Mouse (Mus musculus) stomach, embryonic 14.5 days (tissue): ENCODE data around the gene Pla2g2c. TPM values are rescaled to one million over a fixed set of nuclear protein-coding genes. Genes with fewer than 3 reads are reported as not detected.

Experiments
- ATAC-seq: fragments of 200-750 bp; cut with Nextera tagmentation; 2 replicates; pipeline ENCODE4 v1.8.0; 2017; ENCODE audit warnings: low read depth, moderate TSS enrichment; ENCODE audit not compliant: insufficient number of reproducible peaks, insufficient read depth, low FRiP score
- H3K27ac ChIP-seq: fragments of 300-500 bp; sonication (generic); 2 replicates; pipeline ENCODE4 v1.5.1; 2014; ENCODE audit warnings: mild to moderate bottlenecking, low read length, moderate library complexity, mixed read lengths
- H3K27me3 ChIP-seq: fragments of 300-500 bp; sonication (generic); 2 replicates; pipeline ENCODE4 v1.6.1; 2014; ENCODE audit warnings: low read length, control low read depth, mixed read lengths; ENCODE audit not compliant: control insufficient read depth, insufficient read depth
- H3K36me3 ChIP-seq: fragments of 300-500 bp; sonication (generic); 2 replicates; pipeline ENCODE4 v1.6.1; 2014; ENCODE audit warnings: mild to moderate bottlenecking, control low read depth, low read length, moderate library complexity, mixed read lengths; ENCODE audit not compliant: control insufficient read depth, insufficient read depth
- H3K4me1 ChIP-seq: fragments of 300-500 bp; sonication (generic); 2 replicates; pipeline ENCODE4 v1.6.1; 2014; ENCODE audit warnings: low read length, control low read depth, mixed read lengths; ENCODE audit not compliant: control insufficient read depth, insufficient read depth
- H3K4me2 ChIP-seq: fragments of 300-500 bp; sonication (generic); replicated peaks from 2 replicates; pipeline ENCODE4 v1.6.1; 2014; ENCODE audit warnings: low read depth, low read length, control low read depth
- H3K4me3 ChIP-seq: fragments of 300-500 bp; sonication (generic); 2 replicates; pipeline ENCODE4 v1.5.1; 2014; ENCODE audit warnings: low read depth, low read length, control low read depth
- H3K9ac ChIP-seq: fragments of 300-500 bp; sonication (generic); replicated peaks from 2 replicates; pipeline ENCODE4 v1.6.1; 2014; ENCODE audit warnings: low read depth, mild to moderate bottlenecking, control low read depth, low read length, moderate library complexity, mixed read lengths
- H3K9me3 ChIP-seq: fragments of 300-500 bp; sonication (generic); 2 replicates; pipeline ENCODE4 v1.6.1; 2016; ENCODE audit warnings: low read depth, low read length, control low read depth; ENCODE audit not compliant: control insufficient read depth
- WGBS: fragments of 180-500 bp; shearing (Covaris S2); extraction: QIAGEN DNeasy Blood & Tissue Kit; methylation state at CpG from one replicate; pipeline ENCODE4 v1.1.7; 2014; 5-methylcytosine and 5-hydroxymethylcytosine counted together
- polyA plus RNA-seq: library from polyadenylated mRNA; unstranded; fragments of >200 nt; fragmentation: Nextera tagmentation; extraction: Ambion mirVana; gene quantifications from 2 replicates; pipeline ENCODE4 v1.2.1, GENCODE M21; 2014

Pla2g2c gene
- polyA plus RNA-seq, 1 experiment from 2014 or later, result 0.14 TPM

DNA sequence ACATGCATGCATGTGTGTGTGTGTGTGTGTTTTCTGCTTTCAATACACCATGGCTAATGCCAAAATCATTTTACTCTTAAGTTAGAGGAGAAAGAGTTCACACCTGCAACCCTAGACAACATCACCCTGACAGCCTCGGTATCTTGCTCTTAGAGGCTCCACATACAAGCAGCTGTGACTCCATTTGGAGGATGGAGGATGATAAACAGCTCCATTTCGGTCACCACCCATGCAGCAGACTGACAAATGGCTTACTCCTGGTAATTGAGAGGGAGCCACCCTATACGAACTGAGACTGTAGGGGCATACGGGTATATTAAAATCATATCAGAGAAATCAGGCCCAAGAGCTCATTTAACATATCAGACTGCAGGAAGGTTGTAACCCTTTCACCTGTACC is 63.8 kb downstream of the Pla2g2c start:
- Histone ChIP-seq H3K4me3 (no peak overlapping the region), H3K27me3 (no peaks in the 10 kb centered on the region), H3K4me1 (peaks cover 13% of the 10 kb centered on the region; the same call in 1 of the 2 replicates), H3K4me2 (no peak overlapping the region), H3K36me3 (no peaks in the 10 kb centered on the region), H3K9ac (no peak overlapping the region), H3K27ac (no peak overlapping the region), H3K9me3 (no peaks in the 10 kb centered on the region)
- no peak for ATAC-seq
- WGBS, result 66% methylated on average over 4 of the region's 4 CpGs

- H3K4me2 ChIP-seq, result no peak overlapping the region
- peaks cover 10% of the 10 kb centered on the region; the same call in 1 of the 2 replicates for H3K4me1 ChIP-seq
- ATAC-seq, result no peak
- H3K9ac ChIP-seq, result no peak overlapping the region
- H3K9me3 ChIP-seq, result no peaks in the 10 kb centered on the region
- H3K27ac ChIP-seq, result no peak overlapping the region
- WGBS, result 67% methylated on average over 6 of the region's 6 CpGs
- H3K27me3 ChIP-seq, result no peaks in the 10 kb centered on the region
- H3K36me3 ChIP-seq, result no peaks in the 10 kb centered on the region
- no peak overlapping the region for H3K4me3 ChIP-seq
These were observed 66.9 kb downstream of the Pla2g2c start for GRCm38 (mm10) chr4:138791452-138791851.

DNA sequence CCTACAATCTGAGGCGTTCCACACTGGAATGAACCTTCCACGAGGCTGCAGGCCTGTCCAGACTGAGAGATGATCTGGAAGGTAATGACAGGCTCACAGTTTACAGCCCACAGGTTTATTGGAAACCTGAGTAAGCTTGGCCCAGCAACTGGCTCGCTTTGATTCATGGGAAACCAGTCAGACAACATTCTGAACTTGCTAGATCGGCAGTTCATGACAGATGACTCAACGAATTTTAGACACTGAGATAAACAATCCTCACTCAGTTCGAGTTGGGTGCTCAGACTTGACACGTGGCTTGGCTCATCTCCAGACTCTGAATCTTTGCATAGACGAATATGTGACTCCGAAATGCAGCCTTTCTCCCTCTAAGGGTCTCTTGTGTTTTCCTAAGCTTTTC is 68.0 kb downstream of the Pla2g2c start:
- peak overlapping the region; percentile 44; the same call in 1 of the 2 replicates for H3K27ac ChIP-seq
- WGBS, result 13% methylated on average over 9 of the region's 9 CpGs
- H3K27me3 ChIP-seq, result no peaks in the 10 kb centered on the region
- no peaks in the 10 kb centered on the region for H3K9me3 ChIP-seq
- no peak overlapping the region for H3K4me3 ChIP-seq
- H3K36me3 ChIP-seq, result no peaks in the 10 kb centered on the region
- H3K4me1 ChIP-seq, result peaks cover 10% of the 10 kb centered on the region; the same call in 1 of the 2 replicates
- no peak overlapping the region for H3K4me2 ChIP-seq
- no peak overlapping the region for H3K9ac ChIP-seq
- no peak for ATAC-seq

DNA sequence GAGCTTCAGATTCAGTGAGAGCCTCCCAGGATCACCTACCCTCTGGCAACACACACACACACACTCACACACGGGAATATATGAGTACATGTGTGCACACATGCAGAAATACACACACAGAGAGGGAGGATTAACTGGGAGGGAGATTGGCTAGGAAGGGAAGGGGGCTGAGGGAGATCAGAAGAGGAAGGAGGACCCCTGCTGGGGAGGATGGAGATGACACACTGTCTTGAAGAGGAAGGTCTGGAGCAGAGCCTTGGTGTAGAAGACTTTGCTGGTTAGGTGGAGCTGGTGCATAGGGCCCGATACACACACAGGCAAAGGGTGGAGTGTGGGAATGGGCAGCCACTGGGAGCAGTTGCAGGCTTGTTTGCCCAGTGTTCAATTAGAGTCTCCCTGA is 68.7 kb downstream of the Pla2g2c start:
- H3K36me3 ChIP-seq, result no peaks in the 10 kb centered on the region
- ATAC-seq, result no peak
- H3K4me3 ChIP-seq, result no peak overlapping the region
- no peaks in the 10 kb centered on the region for H3K27me3 ChIP-seq
- H3K4me1 ChIP-seq, result peaks cover 10% of the 10 kb centered on the region; the same call in 1 of the 2 replicates
- H3K9me3 ChIP-seq, result no peaks in the 10 kb centered on the region
- WGBS, result 52% methylated on average over 2 of the region's 2 CpGs
- H3K9ac ChIP-seq, result no peak overlapping the region
- no peak overlapping the region for H3K27ac ChIP-seq
- H3K4me2 ChIP-seq, result no peak overlapping the region

- WGBS, result 89% methylated on average over 6 of the region's 6 CpGs
These were observed 69.8 kb downstream of the Pla2g2c start for GRCm38 (mm10) chr4:138794344-138794743.

More at GRCm38 (mm10) chr4:138794344-138794743, 69.8 kb downstream of the Pla2g2c start:
- no peak overlapping the region for H3K4me3 ChIP-seq
- no peak overlapping the region for H3K27ac ChIP-seq
- ATAC-seq, result no peak
- no peaks in the 10 kb centered on the region for H3K27me3 ChIP-seq
- peaks cover 10% of the 10 kb centered on the region; the same call in 1 of the 2 replicates for H3K4me1 ChIP-seq
- H3K9me3 ChIP-seq, result no peaks in the 10 kb centered on the region
- H3K9ac ChIP-seq, result no peak overlapping the region
- H3K4me2 ChIP-seq, result no peak overlapping the region
- H3K36me3 ChIP-seq, result no peaks in the 10 kb centered on the region

Other genes starting within 250 kb of the Pla2g2c start
- gene Vwa5b1, start 88.9 kb upstream of the Pla2g2c start, polyA plus RNA-seq, result 0.04 and 0.28 TPM in 2 replicates
- 0.97 and 1.3 TPM in 2 replicates for gene Ubxn10, start 12.4 kb downstream of the Pla2g2c start, polyA plus RNA-seq
- 0.16 and 0.29 TPM in 2 replicates for gene Pla2g2f, start 32.8 kb downstream of the Pla2g2c start, polyA plus RNA-seq
- 0.13 and 0.35 TPM in 2 replicates for gene Pla2g2d, start 50.9 kb downstream of the Pla2g2c start, polyA plus RNA-seq
- gene Pla2g5, start 138.7 kb downstream of the Pla2g2c start, polyA plus RNA-seq, result 0.17 and 0.32 TPM in 2 replicates
- gene Gm13030, start 149.2 kb downstream of the Pla2g2c start, polyA plus RNA-seq, result not detected in 2 replicates
- gene Pla2g2e, start 153.2 kb downstream of the Pla2g2c start, polyA plus RNA-seq, result not detected in 2 replicates
- 3.0 and 3.2 TPM in 2 replicates for gene Otud3, start 189.2 kb downstream of the Pla2g2c start, polyA plus RNA-seq
- 14.2 and 14.8 TPM in 2 replicates for gene Rnf186, start 242.3 kb downstream of the Pla2g2c start, polyA plus RNA-seq
- gene Tmco4, start 248.1 kb downstream of the Pla2g2c start, polyA plus RNA-seq, result 6.6 and 6.8 TPM in 2 replicates